Mouse (Mus musculus) embryonic fibroblast, embryonic 13.5 days (primary cell): ENCODE measurements around the gene Zhx3. TPM values are rescaled to one million over a fixed set of nuclear protein-coding genes. Genes with fewer than 3 reads are reported as not detected.

ENCODE experiments used
- H3K27ac ChIP-seq: 2 replicates; pipeline ENCODE4 v1.5.1; 2012; ENCODE audit warnings: low read length, control low read depth, inconsistent platforms; ENCODE audit not compliant: insufficient read depth
- H3K4me1 ChIP-seq: 2 replicates; pipeline ENCODE4 v1.6.1; 2011; ENCODE audit warnings: low read length; ENCODE audit not compliant: control insufficient read depth, insufficient read depth
- H3K4me3 ChIP-seq: 2 replicates; pipeline ENCODE4 v1.5.1; 2011; ENCODE audit warnings: mild to moderate bottlenecking, control low read depth, low read length; ENCODE audit not compliant: insufficient read depth
- CTCF ChIP-seq: IDR thresholded peaks from 2 replicates; pipeline ENCODE4 v1.5.1; 2011; ENCODE audit warnings: mild to moderate bottlenecking, control low read depth, low read length, moderate library complexity, borderline replicate concordance; ENCODE audit not compliant: insufficient read depth
- POLR2A ChIP-seq: IDR thresholded peaks from 2 replicates; pipeline ENCODE4 v1.6.1; 2011; ENCODE audit warnings: low read depth, mild to moderate bottlenecking, control low read depth, low read length, moderate library complexity
- polyA plus RNA-seq: library from polyadenylated mRNA; stranded (reverse); fragments of >200 nt; gene quantifications from 2 replicates; pipeline ENCODE4 v1.2.4, GENCODE M21; 2011; ENCODE audit warnings: low read depth; ENCODE audit not compliant: missing spikeins, insufficient read length

Zhx3 gene
- polyA plus RNA-seq, 1 experiment: 14.1 TPM

DNA sequence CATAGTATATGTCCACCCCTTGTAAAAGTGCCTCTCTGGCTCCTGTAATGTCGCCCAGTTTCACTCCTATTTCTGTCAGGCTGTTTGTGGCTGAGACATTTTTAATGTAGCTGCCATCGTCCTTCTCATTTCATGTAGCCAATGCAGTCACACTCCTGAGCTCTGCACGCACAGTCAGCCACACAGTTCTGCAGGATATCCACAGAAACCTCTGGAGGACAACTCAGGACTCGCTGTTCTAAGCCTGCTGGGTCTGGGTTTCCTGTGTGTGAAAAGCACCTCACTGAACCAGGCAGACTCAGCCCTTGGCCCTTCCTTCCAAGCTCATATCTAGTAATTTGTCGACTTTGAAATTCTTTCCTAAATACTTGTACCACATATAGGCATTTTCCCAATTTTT, 148.3 kb downstream of the Zhx3 start:
- no peak overlapping the region for H3K4me3 ChIP-seq
- no peaks in the 10 kb centered on the region for H3K4me1 ChIP-seq
- H3K27ac ChIP-seq: no peak overlapping the region
- no peak for TF ChIP-seq CTCF
- no peak for TF ChIP-seq POLR2A

DNA sequence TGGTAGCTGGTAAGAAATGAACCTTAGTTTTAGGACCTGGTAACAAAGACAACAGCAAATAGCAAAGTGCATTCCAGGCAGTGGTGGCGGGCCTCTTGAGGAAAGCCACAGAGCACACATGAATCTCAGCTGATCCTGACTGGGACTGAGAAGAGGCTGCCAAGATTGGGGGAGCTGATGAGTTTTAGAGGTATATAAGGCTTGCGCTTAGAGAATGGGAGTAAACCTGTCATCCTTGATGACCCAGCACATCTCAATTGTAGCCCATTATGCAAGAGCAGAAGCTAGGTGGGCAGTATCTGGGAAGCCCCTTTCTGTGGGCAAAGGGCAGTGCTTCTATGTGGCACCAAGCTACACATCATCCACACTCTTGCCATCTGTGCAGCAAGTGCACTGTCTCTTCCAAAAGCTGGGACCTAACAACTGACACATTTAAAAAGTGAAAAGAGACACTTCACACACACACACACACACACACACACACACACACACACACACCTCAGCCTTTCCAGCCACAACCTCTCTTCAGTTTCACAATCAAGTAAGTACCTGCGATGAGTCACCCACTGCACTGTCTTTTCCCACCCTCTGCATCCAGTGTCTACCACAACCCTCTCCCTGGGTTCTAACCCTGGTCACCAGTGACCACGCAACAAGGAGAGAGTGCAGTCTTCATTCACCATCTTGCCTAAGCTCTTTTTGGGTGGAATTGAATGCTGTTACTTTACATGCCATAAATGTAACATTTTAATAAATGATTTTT, 149.0 kb downstream of the Zhx3 start:
- Histone ChIP-seq H3K4me3 (no peak overlapping the region), H3K4me1 (no peaks in the 10 kb centered on the region), H3K27ac (no peak overlapping the region)
- TF ChIP-seq POLR2A (no peak), CTCF (no peak)

GRCm38 (mm10) chr2:160722714-160723113, 150.1 kb downstream of the Zhx3 start:
- H3K4me1 ChIP-seq: no peaks in the 10 kb centered on the region
- TF ChIP-seq CTCF (no peak), POLR2A (no peak)
- H3K4me3 ChIP-seq: no peak overlapping the region
- no peak overlapping the region for H3K27ac ChIP-seq

DNA sequence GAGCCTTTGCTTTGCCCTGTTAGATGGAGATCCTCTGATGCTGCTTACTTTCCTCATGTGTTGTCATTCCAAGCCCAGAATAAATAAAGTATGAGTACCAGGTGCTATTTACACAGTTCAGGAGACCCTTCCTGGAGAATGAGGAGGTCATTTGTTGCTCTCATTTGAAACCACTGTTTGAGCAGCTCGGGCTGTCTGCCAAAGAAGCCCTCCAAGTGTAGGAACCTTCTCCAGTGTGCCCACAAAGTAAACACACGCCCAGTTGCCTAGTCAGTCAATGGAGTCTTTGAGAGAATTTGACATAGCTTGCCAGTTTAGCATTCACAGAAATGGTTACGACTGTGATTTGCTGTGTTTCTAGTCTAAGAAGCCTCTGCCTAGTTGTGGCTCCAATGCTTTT, 154.0 kb downstream of the Zhx3 start:
- no peak for TF ChIP-seq POLR2A
- TF ChIP-seq CTCF: no peak
- Histone ChIP-seq H3K4me1 (no peaks in the 10 kb centered on the region), H3K27ac (no peak overlapping the region)

GRCm38 (mm10) chr2:160717269-160717668, 155.5 kb downstream of the Zhx3 start:
- no peaks in the 10 kb centered on the region for H3K4me1 ChIP-seq
- TF ChIP-seq POLR2A: no peak
- no peak for TF ChIP-seq CTCF
- H3K27ac ChIP-seq: no peak overlapping the region
- no peak overlapping the region for H3K4me3 ChIP-seq

More for the DNA sequence above, 154.0 kb downstream of the Zhx3 start:
- no peak overlapping the region for H3K4me3 ChIP-seq

- H3K4me1 ChIP-seq: no peaks in the 10 kb centered on the region
- no peak for TF ChIP-seq POLR2A
- no peak for TF ChIP-seq CTCF
- no peak overlapping the region for H3K4me3 ChIP-seq
- no peak overlapping the region for H3K27ac ChIP-seq
Measured at GRCm38 (mm10) chr2:160715463-160716030, 157.3 kb downstream of the Zhx3 start.

DNA sequence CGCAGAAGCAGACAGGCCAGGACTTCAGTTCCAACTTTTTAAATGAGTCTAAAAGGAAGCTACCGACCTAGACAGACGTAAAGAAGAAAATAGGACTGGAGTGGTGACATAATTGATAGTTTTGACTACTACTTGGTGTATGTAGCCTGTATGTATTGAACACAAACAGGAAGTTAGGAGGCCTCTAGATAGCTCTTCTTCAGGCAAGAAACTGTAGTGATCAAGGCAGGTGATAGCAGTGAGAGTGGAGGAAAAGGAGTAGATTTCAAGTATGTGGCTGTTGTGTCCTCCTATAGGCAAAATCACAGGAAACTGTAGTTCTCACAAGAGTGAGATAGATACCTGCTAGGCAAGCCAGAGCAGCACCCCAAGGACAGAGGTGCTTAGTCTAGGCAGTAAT, 165.1 kb downstream of the Zhx3 start:
- TF ChIP-seq POLR2A (no peak), CTCF (no peak)
- no peaks in the 10 kb centered on the region for H3K4me1 ChIP-seq
- H3K4me3 ChIP-seq: no peak overlapping the region
- no peak overlapping the region for H3K27ac ChIP-seq

- TF ChIP-seq CTCF (no peak), POLR2A (no peak)
- no peaks in the 10 kb centered on the region for H3K4me1 ChIP-seq
- H3K4me3 ChIP-seq: no peak overlapping the region
- no peak overlapping the region for H3K27ac ChIP-seq
Measured at GRCm38 (mm10) chr2:160702824-160703223, 170.0 kb downstream of the Zhx3 start.

DNA sequence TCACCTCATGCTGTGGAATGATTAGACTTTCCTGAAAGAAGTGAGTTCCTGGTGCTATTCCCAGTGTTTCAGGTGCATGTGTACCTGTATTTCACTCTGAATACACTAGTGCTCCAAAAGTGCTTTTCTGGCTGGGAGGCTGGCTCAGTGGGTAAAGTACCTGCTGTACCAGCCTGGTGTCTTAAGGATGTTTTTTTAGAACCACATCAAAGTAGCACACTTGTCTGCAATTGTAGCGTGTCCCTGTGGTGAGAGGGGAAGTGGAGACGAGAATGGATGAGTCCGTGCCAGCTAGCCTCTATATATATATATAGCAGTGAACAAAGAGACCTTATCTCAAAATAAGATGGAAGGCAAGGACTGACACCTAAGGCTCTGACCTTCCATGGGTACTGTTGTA, 171.2 kb downstream of the Zhx3 start:
- Histone ChIP-seq H3K4me1 (no peaks in the 10 kb centered on the region), H3K27ac (no peak overlapping the region), H3K4me3 (no peak overlapping the region)
- TF ChIP-seq POLR2A (no peak), CTCF (no peak)

- Histone ChIP-seq H3K4me3 (no peak overlapping the region), H3K27ac (no peak overlapping the region; the same call in none of the 2 replicates), H3K4me1 (no peaks in the 10 kb centered on the region)
- TF ChIP-seq CTCF (no peak), POLR2A (no peak)
Measured at GRCm38 (mm10) chr2:160700271-160700670, 172.5 kb downstream of the Zhx3 start.

Other genes with a start within 250 kb of the Zhx3 start
- gene Top1, start 227.1 kb downstream of the Zhx3 start, polyA plus RNA-seq: 64.6 and 78.4 TPM in 2 replicates
- 55.6 and 59.7 TPM in 2 replicates for gene Plcg1, start 141.7 kb downstream of the Zhx3 start, polyA plus RNA-seq
- 3.1 and 4.8 TPM in 2 replicates for gene Lpin3, start 7.7 kb upstream of the Zhx3 start, polyA plus RNA-seq
- gene Emilin3, start 39.3 kb upstream of the Zhx3 start, polyA plus RNA-seq: 0.19 TPM in 1 of 2 replicates, not detected in the other
- gene Chd6, start 236.1 kb upstream of the Zhx3 start, polyA plus RNA-seq: 28.9 and 40.2 TPM in 2 replicates